Mouse (Mus musculus) brain, adult 2 months (tissue): ENCODE results near the gene Coq4.

ENCODE experiments used
- DNase-seq: peaks from one replicate; pipeline ENCODE4 v3.0.0; 2011; ENCODE audit warnings: low read depth, low spot score

Gene Coq4

GRCm38 (mm10) chr2:29845636-29846035 lies 58.3 kb downstream of the Coq4 start:
- no peak for DNase-seq

- DNase-seq = peak; percentile 88
Observed at GRCm38 (mm10) chr2:29846061-29846853, 59.0 kb downstream of the Coq4 start.

GRCm38 (mm10) chr2:29846911-29847310 lies 59.6 kb downstream of the Coq4 start:
- DNase-seq = no peak
